8 mouse cellular contexts compared by ENCODE assay signal in the genomic region with DNA sequence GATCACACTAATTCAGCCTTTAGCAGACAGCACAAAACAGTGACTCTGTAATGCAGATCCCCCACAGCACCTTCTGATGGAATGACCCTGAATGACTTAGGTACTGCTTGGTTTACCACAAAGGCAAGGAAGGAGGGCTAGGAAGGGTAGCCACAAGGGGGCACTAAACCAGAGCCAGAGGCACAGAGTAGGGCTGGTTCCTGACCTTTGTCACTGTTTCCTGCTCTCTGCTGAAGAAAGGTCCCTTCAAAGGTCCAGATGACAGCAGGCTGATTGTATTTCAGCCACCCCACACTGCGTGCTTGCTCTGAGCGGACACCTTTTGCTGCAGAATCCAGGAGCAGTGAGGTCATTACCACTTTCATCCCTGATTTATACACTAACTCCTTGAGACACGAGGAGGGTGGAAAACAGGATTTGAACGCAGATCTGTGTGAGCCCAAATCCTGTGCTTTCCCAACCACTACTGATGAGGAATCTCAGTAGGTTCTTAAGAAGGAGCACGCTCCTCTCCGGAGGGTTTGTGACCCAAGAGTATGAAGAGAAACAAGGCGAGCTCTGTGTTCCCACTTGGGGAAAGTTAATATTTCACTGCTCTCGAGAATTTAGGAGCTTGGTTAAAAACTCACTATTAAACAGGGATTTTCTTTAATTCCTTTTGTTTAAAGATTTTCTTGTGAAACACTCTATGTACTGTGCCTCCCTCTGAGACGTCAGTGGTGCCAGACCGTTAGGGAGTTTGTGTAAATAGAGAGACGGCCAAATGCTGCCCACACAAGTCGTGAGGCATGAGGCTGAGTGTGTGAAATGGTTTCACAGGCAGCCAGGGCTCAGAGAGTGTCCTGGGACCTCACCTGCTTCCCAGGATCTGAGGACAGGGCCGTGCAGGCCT.
A peak's percentile ranks its signal among the peaks of the same experiment; 100 is the strongest.
DNase-seq lines count a peak whose midpoint lies in the region; ATAC-seq lines count a peak whose summit lies in the region.

No protein-coding gene starts in this region.

- no peak for ATAC-seq in erythroid progenitor cell, adult 5-6 weeks (replicated peaks; ENCODE audit: low FRiP score, poor library complexity, severe bottlenecking)

- peak; percentile 4 to 9 for DNase-seq in left cerebral cortex, adult 18-20 months (ENCODE audit: low spot score in 2 of 2)
- DNase-seq in left cerebral cortex, adult 11 months (ENCODE audit: low spot score) = no peak
- DNase-seq in adrenal gland, adult 2 months = peak; percentile 70
- peak; percentile 80 for DNase-seq in fibroblast of lung, adult 2 months (ENCODE audit: low read depth)
- DNase-seq in kidney, postnatal 25 days = peak; percentile 62 to 75
- peak; percentile 75 for DNase-seq in lung, postnatal 36 days
- no peak for DNase-seq in Muller cell, postnatal 12 days (ENCODE audit: inconsistent ontology term)

Comparison
In these comparisons a context has a peak if more than half of its experiments do, and no peak if none do; other contexts are left out.
1. DNase-seq: peak in left cerebral cortex, adult 18-20 months (2 of 2), adrenal gland, adult 2 months (single experiment), fibroblast of lung, adult 2 months (single experiment), kidney, postnatal 25 days (2 of 2) and lung, postnatal 36 days (single experiment); none in left cerebral cortex, adult 11 months (single experiment) and Muller cell, postnatal 12 days (single experiment).